Mouse (Mus musculus) intestine, embryonic 16.5 days (tissue): ENCODE data around the gene Rnf135. TPM values are rescaled to one million over a fixed set of nuclear protein-coding genes. Genes with fewer than 3 reads are reported as not detected.
"Not testable (repeated sequence)": the region's sequence is repeated elsewhere in the genome, so short reads cannot be mapped to it uniquely, and the experiment has no call there.

ENCODE experiments used
- ATAC-seq: fragments of 200-750 bp; cut with Nextera tagmentation; 2 replicates; pipeline ENCODE4 v1.8.0; 2017; ENCODE audit warnings: moderate TSS enrichment, moderate library complexity
- H3K27ac ChIP-seq: fragments of 300-500 bp; sonication (generic); 2 replicates; pipeline ENCODE4 v1.5.1; 2014; ENCODE audit warnings: mild to moderate bottlenecking, low read length
- H3K27me3 ChIP-seq: fragments of 300-500 bp; sonication (generic); replicated peaks from 2 replicates; pipeline ENCODE4 v1.6.1; 2014; ENCODE audit warnings: low read length, control low read depth, mixed read lengths; ENCODE audit not compliant: control insufficient read depth, insufficient read depth
- H3K36me3 ChIP-seq: fragments of 300-500 bp; sonication (generic); 2 replicates; pipeline ENCODE4 v1.6.1; 2014; ENCODE audit warnings: low read length, control low read depth; ENCODE audit not compliant: control insufficient read depth, insufficient read depth
- H3K4me1 ChIP-seq: fragments of 300-500 bp; sonication (generic); 2 replicates; pipeline ENCODE4 v1.6.1; 2014; ENCODE audit warnings: low read length, control low read depth, mixed read lengths; ENCODE audit not compliant: control insufficient read depth, insufficient read depth
- H3K4me2 ChIP-seq: fragments of 300-500 bp; sonication (generic); 2 replicates; pipeline ENCODE4 v1.6.1; 2014; ENCODE audit warnings: low read depth, low read length, control low read depth
- H3K4me3 ChIP-seq: fragments of 300-500 bp; sonication (generic); 2 replicates; pipeline ENCODE4 v1.5.1; 2014; ENCODE audit warnings: mild to moderate bottlenecking, low read length
- H3K9ac ChIP-seq: fragments of 300-500 bp; sonication (generic); 2 replicates; pipeline ENCODE4 v1.6.1; 2014; ENCODE audit warnings: low read depth, low read length
- H3K9me3 ChIP-seq: fragments of 300-500 bp; sonication (generic); 2 replicates; pipeline ENCODE4 v1.6.1; 2016; ENCODE audit warnings: low read length, control low read depth; ENCODE audit not compliant: control insufficient read depth
- WGBS: fragments of 180-500 bp; shearing (Covaris S2); extraction: QIAGEN DNeasy Blood & Tissue Kit; methylation state at CpG from one replicate; pipeline ENCODE4 v1.1.7; 2014; 5-methylcytosine and 5-hydroxymethylcytosine counted together
- polyA plus RNA-seq: library from polyadenylated mRNA; unstranded; fragments of >200 nt; fragmentation: Nextera tagmentation; extraction: Ambion mirVana; gene quantifications from 2 replicates; pipeline ENCODE4 v1.2.1, GENCODE M21; 2015

Gene Rnf135
- polyA plus RNA-seq, 1 experiment from 2014 or later, result 11.8 TPM

DNA sequence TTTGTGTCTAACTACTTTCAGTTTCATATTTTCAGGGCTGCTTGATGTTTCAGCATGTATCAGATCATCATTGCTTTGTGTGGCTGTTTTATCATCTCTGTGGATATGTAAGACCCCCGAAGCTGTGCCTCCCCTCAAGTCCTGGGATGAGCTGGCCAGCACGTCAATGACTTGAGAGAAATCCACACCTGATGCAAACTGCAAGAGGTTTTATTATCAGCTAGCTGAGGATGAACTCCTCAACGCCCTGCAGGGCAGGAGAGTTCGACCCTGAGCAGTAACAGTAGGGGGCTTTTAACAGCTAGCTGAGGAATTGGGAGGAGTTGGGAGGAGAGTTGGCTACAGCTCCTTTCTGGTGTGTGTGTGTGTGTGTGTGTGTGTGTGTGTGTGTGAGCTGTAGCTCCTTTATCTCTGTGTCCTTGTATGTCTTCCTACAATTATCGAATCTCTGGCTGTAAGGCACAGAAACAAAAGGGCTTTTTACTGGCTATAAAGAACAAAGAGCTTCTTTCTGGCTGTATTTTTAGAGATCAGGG lies 1.9 kb downstream of the Rnf135 start:
- not testable (repeated sequence) for H3K4me2 ChIP-seq, ATAC-seq

DNA sequence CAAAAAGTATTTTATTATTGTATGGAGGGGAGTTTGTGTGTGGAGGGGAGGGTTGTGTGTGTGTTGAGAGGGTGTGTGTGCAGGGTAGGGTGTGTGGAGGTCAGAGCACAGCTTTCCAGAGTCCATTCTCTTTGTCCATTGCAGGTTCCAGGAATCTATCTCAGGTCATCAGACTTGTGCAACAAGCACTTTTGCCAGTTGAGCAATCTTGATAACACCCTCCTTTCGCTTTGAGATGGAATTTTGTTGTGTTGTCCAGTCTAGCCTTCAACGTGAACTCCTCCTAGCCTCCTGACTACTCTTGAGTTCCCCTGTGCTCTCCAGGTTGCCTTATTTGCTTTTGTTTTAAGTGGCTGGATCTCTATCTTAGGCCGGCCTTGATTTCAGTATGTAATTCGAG lies 6.6 kb downstream of the Rnf135 start:
- Histone ChIP-seq H3K4me3 (no peak overlapping the region), H3K9me3 (no peaks in the 10 kb centered on the region), H3K36me3 (peaks cover 10% of the 10 kb centered on the region; the same call in 1 of the 2 replicates), H3K4me2 (no peak overlapping the region), H3K27ac (no peak overlapping the region), H3K9ac (no peak overlapping the region), H3K4me1 (no peaks in the 10 kb centered on the region), H3K27me3 (no peaks in the 10 kb centered on the region)
- ATAC-seq, result no peak
- 60% methylated on average over 4 of the region's 4 CpGs for WGBS

More for the DNA sequence above, 1.9 kb downstream of the Rnf135 start:
- H3K9me3 ChIP-seq, H3K4me3 ChIP-seq, H3K4me1 ChIP-seq, H3K36me3 ChIP-seq, H3K27ac ChIP-seq, H3K9ac ChIP-seq, H3K27me3 ChIP-seq: not testable (repeated sequence)
- 62% methylated on average over 5 of the region's 5 CpGs for WGBS

- WGBS, result 67% methylated on average over 4 of the region's 4 CpGs
- Histone ChIP-seq H3K27ac (no peak overlapping the region), H3K27me3 (no peaks in the 10 kb centered on the region), H3K36me3 (peaks cover 14% of the 10 kb centered on the region), H3K9ac (no peak overlapping the region), H3K9me3 (no peaks in the 10 kb centered on the region), H3K4me3 (no peak overlapping the region), H3K4me2 (no peak overlapping the region), H3K4me1 (no peaks in the 10 kb centered on the region)
- ATAC-seq, result no peak
These were observed 10.2 kb downstream of the Rnf135 start for GRCm38 (mm10) chr11:80193827-80194226.

DNA sequence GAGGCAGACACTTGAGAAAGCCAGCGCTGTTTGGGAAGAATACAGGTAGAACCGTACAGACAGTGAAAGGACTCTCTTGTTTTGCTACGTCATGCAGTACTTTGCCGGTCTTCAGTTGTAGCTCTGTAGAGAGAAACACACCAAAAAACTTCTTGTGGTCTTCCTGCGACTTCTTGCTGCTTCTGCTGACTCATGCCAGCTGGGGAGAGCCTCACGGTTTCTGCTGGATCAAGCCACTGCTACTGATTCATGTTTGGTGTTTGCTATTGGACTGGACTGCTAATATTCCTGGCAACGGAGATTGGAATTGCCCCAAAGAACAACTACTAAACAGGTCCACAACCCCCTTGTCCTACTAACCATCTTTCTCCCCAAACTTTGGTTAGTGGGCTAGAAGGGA lies 12.7 kb downstream of the Rnf135 start:
- no peaks in the 10 kb centered on the region for H3K27me3 ChIP-seq
- no peak overlapping the region for H3K27ac ChIP-seq
- H3K9ac ChIP-seq, result no peak overlapping the region
- no peak for ATAC-seq
- 86% methylated on average over 7 of the region's 7 CpGs for WGBS
- H3K9me3 ChIP-seq, result no peaks in the 10 kb centered on the region
- H3K36me3 ChIP-seq, result peaks cover 16% of the 10 kb centered on the region
- H3K4me1 ChIP-seq, result no peaks in the 10 kb centered on the region
- no peak overlapping the region for H3K4me3 ChIP-seq
- no peak overlapping the region for H3K4me2 ChIP-seq

- Histone ChIP-seq H3K9me3 (no peaks in the 10 kb centered on the region), H3K4me3 (no peak overlapping the region), H3K27ac (no peak overlapping the region), H3K36me3 (peaks cover 13% of the 10 kb centered on the region), H3K9ac (no peak overlapping the region), H3K4me2 (no peak overlapping the region), H3K27me3 (no peaks in the 10 kb centered on the region), H3K4me1 (no peaks in the 10 kb centered on the region)
- WGBS, result 92% methylated on average over 3 of the region's 3 CpGs
- no peak for ATAC-seq
These were observed 15.7 kb downstream of the Rnf135 start for GRCm38 (mm10) chr11:80199316-80199715.

- Histone ChIP-seq H3K27me3 (no peaks in the 10 kb centered on the region), H3K9ac (no peak overlapping the region), H3K4me3 (no peak overlapping the region), H3K27ac (no peak overlapping the region), H3K4me1 (no peaks in the 10 kb centered on the region), H3K4me2 (no peak overlapping the region), H3K9me3 (no peaks in the 10 kb centered on the region), H3K36me3 (peaks cover 8% of the 10 kb centered on the region)
- WGBS, result 96% methylated on average over 2 of the region's 2 CpGs
- no peak for ATAC-seq
These were observed 16.1 kb downstream of the Rnf135 start for GRCm38 (mm10) chr11:80199773-80200172.

DNA sequence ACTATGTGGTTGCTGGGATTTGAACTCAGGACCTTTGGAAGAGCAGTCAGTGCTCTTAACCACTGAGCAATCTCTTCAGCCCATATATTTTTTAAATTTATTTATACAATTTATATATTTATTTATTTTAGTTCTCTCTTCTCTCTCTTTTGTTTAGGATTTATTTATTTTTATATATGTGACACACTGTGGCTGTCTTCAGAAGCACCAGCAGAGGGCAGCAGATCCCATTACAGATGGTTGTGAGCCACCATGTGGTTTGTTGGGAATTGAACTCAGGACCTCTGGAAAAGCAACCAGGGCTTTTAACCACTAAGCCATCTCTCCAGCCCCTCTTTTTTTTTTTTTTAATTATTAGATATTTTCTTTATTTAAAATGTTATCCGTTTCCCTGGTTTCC lies 16.7 kb downstream of the Rnf135 start:
- H3K4me1 ChIP-seq, result no peaks in the 10 kb centered on the region
- no peaks in the 10 kb centered on the region for H3K9me3 ChIP-seq
- H3K9ac ChIP-seq, result no peak overlapping the region
- H3K4me2 ChIP-seq, result no peak overlapping the region
- no peaks in the 10 kb centered on the region for H3K27me3 ChIP-seq
- ATAC-seq, result no peak
- no peak overlapping the region for H3K4me3 ChIP-seq
- peaks cover 6% of the 10 kb centered on the region; the same call in 1 of the 2 replicates for H3K36me3 ChIP-seq
- 79% methylated on average over 1 of the region's 1 CpGs for WGBS
- H3K27ac ChIP-seq, result no peak overlapping the region

DNA sequence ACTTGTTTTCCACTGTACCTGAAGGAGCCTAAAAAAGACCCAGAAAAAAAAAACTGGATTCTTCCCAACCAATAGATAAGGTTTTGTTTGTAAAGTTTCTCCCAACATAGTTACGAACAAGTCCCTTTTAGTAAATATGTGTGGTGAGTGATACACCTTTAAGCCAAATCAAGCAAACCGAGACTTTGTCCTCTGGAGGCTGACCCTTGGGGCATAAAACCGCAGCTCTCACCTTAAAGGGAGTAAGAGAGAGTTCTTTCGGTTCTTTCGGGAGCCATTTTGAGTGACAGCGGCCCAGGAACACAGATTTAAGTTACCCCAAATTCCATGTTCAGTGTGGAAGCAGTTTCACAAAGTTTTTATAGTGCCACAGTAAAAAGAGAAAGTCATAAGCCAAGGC lies 18.6 kb downstream of the Rnf135 start:
- ATAC-seq, result no peak
- WGBS, result 76% methylated on average over 6 of the region's 6 CpGs
- no peak overlapping the region for H3K4me3 ChIP-seq

GRCm38 (mm10) chr11:80204037-80204436 lies 20.4 kb downstream of the Rnf135 start:
- WGBS, result 71% methylated on average over 3 of the region's 3 CpGs
- H3K4me3 ChIP-seq, result no peak overlapping the region
- no peak overlapping the region for H3K27ac ChIP-seq
- H3K4me1 ChIP-seq, result no peaks in the 10 kb centered on the region
- no peaks in the 10 kb centered on the region for H3K9me3 ChIP-seq
- H3K27me3 ChIP-seq, result no peaks in the 10 kb centered on the region
- no peak for ATAC-seq
- no peak overlapping the region for H3K9ac ChIP-seq
- no peaks in the 10 kb centered on the region for H3K36me3 ChIP-seq
- H3K4me2 ChIP-seq, result no peak overlapping the region

More for the DNA sequence above, 18.6 kb downstream of the Rnf135 start:
- H3K36me3 ChIP-seq, result peaks cover 6% of the 10 kb centered on the region; the same call in 1 of the 2 replicates
- no peaks in the 10 kb centered on the region for H3K27me3 ChIP-seq
- H3K27ac ChIP-seq, result no peak overlapping the region
- no peak overlapping the region for H3K9ac ChIP-seq
- no peak overlapping the region for H3K4me2 ChIP-seq
- no peaks in the 10 kb centered on the region for H3K4me1 ChIP-seq
- no peaks in the 10 kb centered on the region for H3K9me3 ChIP-seq

DNA sequence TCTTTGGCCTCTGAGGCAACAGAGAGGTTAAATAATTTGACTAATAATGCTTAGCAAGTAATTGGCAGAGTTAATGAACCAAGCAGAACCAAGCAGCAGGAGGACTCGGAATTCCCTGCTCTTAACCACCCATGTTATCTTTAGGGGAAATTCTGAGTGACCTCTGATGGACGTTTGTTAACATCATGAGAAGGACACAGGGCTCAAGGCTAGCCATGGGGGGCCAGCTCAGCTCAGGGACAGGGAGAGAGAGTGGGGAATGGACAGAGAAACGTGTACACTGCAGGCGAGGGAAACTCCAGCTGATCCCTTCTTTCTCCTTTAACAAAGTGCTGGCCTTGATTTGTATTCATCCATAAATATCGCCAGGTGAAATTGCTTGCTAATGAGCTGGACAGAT lies 21.3 kb downstream of the Rnf135 start:
- Histone ChIP-seq H3K27me3 (no peaks in the 10 kb centered on the region), H3K9ac (no peak overlapping the region), H3K4me3 (no peak overlapping the region), H3K36me3 (no peaks in the 10 kb centered on the region), H3K4me1 (peaks cover under 1% of the 10 kb centered on the region; the same call in 1 of the 2 replicates), H3K27ac (no peak overlapping the region), H3K9me3 (no peaks in the 10 kb centered on the region), H3K4me2 (no peak overlapping the region)
- WGBS, result 61% methylated on average over 5 of the region's 5 CpGs
- ATAC-seq, result no peak
